Mouse (Mus musculus) ES-E14 (cell line): Measurements from ENCODE around the gene Gm49384. TPM values are rescaled to one million over a fixed set of nuclear protein-coding genes. Genes with fewer than 3 reads are reported as not detected.

Source experiments
- DNase-seq: peaks from one replicate; pipeline ENCODE4 v3.0.0-alpha.2; 2013; ENCODE audit warnings: low read depth, low spot score
- H3K27ac ChIP-seq: 2 replicates; pipeline ENCODE4 v1.5.1; 2012; ENCODE audit warnings: low read depth, mild to moderate bottlenecking, low read length, moderate library complexity, mixed read lengths; ENCODE audit not compliant: poor library complexity, insufficient read depth, severe bottlenecking
- H3K36me3 ChIP-seq: 2 replicates; pipeline ENCODE4 v1.6.1; 2012; ENCODE audit warnings: mild to moderate bottlenecking, low read length, moderate library complexity, mixed read lengths; ENCODE audit not compliant: control insufficient read depth, poor library complexity, insufficient read depth, severe bottlenecking
- H3K4me1 ChIP-seq, 2 experiments: fragments of 150-350 bp in 1 of 2; sonication (generic) in 1 of 2; 2 replicates each; pipeline ENCODE4 v1.6.1; 2012; ENCODE audit warnings: low read length in 2 of 2, mild to moderate bottlenecking in 1 of 2, mixed read lengths in 1 of 2; ENCODE audit not compliant: control insufficient read depth in 2 of 2, insufficient read depth in 2 of 2, poor library complexity in 1 of 2
- H3K4me3 ChIP-seq, 2 experiments: fragments of 150-350 bp in 1 of 2; sonication (generic) in 1 of 2; 2 replicates each; pipeline ENCODE4 v1.5.1; 2012; ENCODE audit warnings: low read length in 2 of 2, low read depth in 1 of 2, mild to moderate bottlenecking in 1 of 2, mixed read lengths in 1 of 2; ENCODE audit not compliant: insufficient read depth in 1 of 2, poor library complexity in 1 of 2, severe bottlenecking in 1 of 2
- H3K9ac ChIP-seq: 2 replicates; pipeline ENCODE4 v1.6.1; 2012; ENCODE audit warnings: low read depth, mild to moderate bottlenecking, low read length, mixed read lengths; ENCODE audit not compliant: poor library complexity, insufficient read depth, severe bottlenecking
- H3K9me3 ChIP-seq: fragments of 150-350 bp; sonication (generic); 2 replicates; pipeline ENCODE4 v1.6.1; 2012; ENCODE audit warnings: low read depth, mild to moderate bottlenecking, low read length; ENCODE audit not compliant: control insufficient read depth, insufficient read depth
- CHD2 ChIP-seq: IDR thresholded peaks from 2 replicates; pipeline ENCODE4 v1.6.1; 2014; ENCODE audit warnings: mild to moderate bottlenecking, low read depth, low read length, inconsistent platforms
- HCFC1 ChIP-seq: IDR thresholded peaks from 2 replicates; pipeline ENCODE4 v1.6.1; 2012; ENCODE audit warnings: low read length, inconsistent platforms, borderline replicate concordance; ENCODE audit not compliant: insufficient read depth
- MAFK ChIP-seq: IDR thresholded peaks from 2 replicates; pipeline ENCODE4 v1.6.1; 2014; ENCODE audit warnings: mild to moderate bottlenecking, low read depth, low read length, inconsistent platforms; ENCODE audit not compliant: insufficient read depth
- ZC3H11A ChIP-seq: IDR thresholded peaks from 2 replicates; pipeline ENCODE4 v1.6.1; 2012; ENCODE audit warnings: low read depth, mild to moderate bottlenecking, inconsistent platforms, low read length, borderline replicate concordance
- ZNF384 ChIP-seq: IDR thresholded peaks from 2 replicates; pipeline ENCODE4 v1.6.1; 2012; ENCODE audit warnings: low read depth, low read length, inconsistent platforms
- in situ Hi-C, 2 experiments: fragments of 600-800 bp; cut with MboI; formaldehyde crosslinking; loops; one replicate each; pipeline ENCODE4 v1.15.1; 2025; ENCODE audit warnings: low sequenced_read_pairs in 2 of 2, inconsistent platforms in 1 of 2; ENCODE audit not compliant: unreplicated experiment in 2 of 2
- total RNA-seq: library from RNA; depleted of rRNA; stranded (reverse); fragments of 300-350 nt; gene quantifications from 2 replicates; pipeline ENCODE4 v1.2.3, GENCODE M21; 2012

The Gm49384 gene
- total RNA-seq, 1 experiment, result 12.1 TPM

DNA sequence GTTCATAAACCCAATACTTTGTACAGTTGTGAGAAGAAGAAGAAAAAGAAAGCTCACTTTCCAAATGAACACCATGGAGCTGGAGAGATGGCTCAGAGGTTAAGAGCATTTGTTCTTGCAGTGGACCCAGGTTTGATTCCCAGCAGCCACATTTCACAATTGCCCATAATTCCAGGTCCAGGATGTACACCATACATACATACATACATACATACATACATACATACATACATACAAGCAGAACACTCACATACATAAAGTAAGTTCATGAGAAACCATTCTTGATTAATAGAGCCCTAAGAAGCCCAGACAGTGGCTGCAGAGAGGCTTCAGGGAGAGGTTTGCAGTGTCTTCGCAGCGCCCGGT, 37.3 kb upstream of the Gm49384 start:
- H3K36me3 ChIP-seq, result no peaks in the 10 kb centered on the region
- no peaks in the 10 kb centered on the region for H3K9me3 ChIP-seq
- no peak for DNase-seq
- no peak for TF ChIP-seq ZNF384
- TF ChIP-seq CHD2, result no peak
- no peak for TF ChIP-seq ZC3H11A
- TF ChIP-seq MAFK, result no peak
- no peak for TF ChIP-seq HCFC1
- H3K4me1 ChIP-seq, result no peaks in the 10 kb centered on the region
- in situ Hi-C loops, result no loop called here
- H3K9ac ChIP-seq, result peak overlapping the region; percentile 83
- H3K27ac ChIP-seq, result no peak overlapping the region
- peak overlapping the region; percentile 64 to 79 for H3K4me3 ChIP-seq

DNA sequence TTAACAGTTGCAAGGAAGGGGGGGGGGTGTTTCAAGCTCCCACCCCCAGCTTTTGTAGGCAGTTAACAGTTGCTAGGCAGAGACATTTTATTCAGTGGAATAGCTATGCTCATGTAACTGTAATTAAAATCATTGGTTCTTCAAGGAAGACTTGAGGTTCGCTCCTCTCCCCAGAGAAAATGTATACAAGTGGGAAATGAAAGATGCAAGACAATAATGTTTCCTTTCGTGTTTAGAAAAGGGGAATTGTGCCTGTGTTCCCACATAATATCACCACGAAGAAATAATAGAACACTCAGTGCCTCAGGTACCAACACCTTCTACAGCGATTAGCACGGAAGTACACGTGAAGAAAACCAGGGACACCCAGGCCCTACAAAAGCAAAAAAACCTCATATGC, 36.8 kb upstream of the Gm49384 start, which contains the start of gene Klhdc1:
TSS of gene Klhdc1 (plus strand) at position 301 of the 400 bp plus-strand sequence.
- no peak within 1 kb of the TSS for H3K27ac ChIP-seq
- no peak for DNase-seq
- H3K4me3 ChIP-seq, result peak within 1 kb of the TSS; percentile 64 to 79
- TF ChIP-seq ZNF384 (no peak), HCFC1 (no peak), CHD2 (no peak), ZC3H11A (no peak), MAFK (no peak)
- H3K9ac ChIP-seq, result peak within 1 kb of the TSS; percentile 83
- in situ Hi-C loops, result no loop called here
- no peaks in the 10 kb centered on the region for H3K9me3 ChIP-seq
- H3K4me1 ChIP-seq, result no peaks in the 10 kb centered on the region
- H3K36me3 ChIP-seq, result no peaks in the 10 kb centered on the region

DNA sequence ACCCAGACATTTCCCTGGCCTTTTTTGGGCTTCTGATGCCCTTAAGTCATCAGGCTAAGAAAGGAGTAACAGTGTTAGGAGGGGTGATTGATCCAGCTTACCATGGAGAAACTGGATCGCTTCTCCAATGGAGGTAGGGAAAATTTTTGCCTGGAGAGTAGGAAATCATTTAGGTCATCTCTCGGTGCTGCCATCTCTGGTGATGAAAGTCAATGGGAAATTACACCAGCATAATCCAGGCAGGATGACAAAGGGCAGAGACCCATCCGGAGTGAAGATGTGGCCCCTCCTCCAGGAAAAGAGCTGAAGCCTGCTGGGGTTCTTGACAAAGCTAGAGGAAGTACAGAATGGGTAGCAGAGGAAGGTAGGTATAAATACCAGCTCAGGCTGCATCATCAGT, 34.2 kb upstream of the Gm49384 start:
- Histone ChIP-seq H3K36me3 (no peaks in the 10 kb centered on the region), H3K9me3 (no peaks in the 10 kb centered on the region), H3K4me3 (no peak overlapping the region), H3K9ac (no peak overlapping the region), H3K27ac (no peak overlapping the region), H3K4me1 (no peaks in the 10 kb centered on the region)
- no peak for DNase-seq
- in situ Hi-C loops, result no loop called here
- TF ChIP-seq HCFC1, result no peak
- TF ChIP-seq CHD2, result no peak
- TF ChIP-seq ZC3H11A, result no peak
- TF ChIP-seq MAFK, result no peak
- no peak for TF ChIP-seq ZNF384

DNA sequence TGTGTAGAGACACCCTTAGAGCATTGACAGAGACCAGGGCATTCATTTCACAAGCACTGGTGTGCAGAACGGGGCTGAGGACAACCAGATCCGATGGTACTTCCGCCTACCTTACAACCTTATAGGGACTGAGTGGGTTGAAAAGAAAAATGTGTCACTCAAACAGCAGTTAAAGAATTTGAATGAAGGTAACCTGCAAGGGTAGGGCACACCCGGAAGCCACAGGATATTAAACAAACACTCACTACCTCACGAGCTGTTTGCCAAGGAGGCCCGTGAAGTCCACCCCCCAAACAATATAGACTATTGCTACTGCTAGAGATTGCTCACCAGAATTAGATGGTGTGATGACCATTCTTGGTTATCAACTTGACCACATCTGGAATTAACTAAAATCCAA, 31.7 kb upstream of the Gm49384 start:
- TF ChIP-seq ZNF384 (no peak), HCFC1 (no peak), MAFK (no peak)
- Histone ChIP-seq H3K4me1 (no peaks in the 10 kb centered on the region), H3K4me3 (no peak overlapping the region), H3K36me3 (no peaks in the 10 kb centered on the region), H3K27ac (no peak overlapping the region), H3K9me3 (no peaks in the 10 kb centered on the region), H3K9ac (no peak overlapping the region)
- DNase-seq, result no peak
- in situ Hi-C loops, result no loop called here

DNA sequence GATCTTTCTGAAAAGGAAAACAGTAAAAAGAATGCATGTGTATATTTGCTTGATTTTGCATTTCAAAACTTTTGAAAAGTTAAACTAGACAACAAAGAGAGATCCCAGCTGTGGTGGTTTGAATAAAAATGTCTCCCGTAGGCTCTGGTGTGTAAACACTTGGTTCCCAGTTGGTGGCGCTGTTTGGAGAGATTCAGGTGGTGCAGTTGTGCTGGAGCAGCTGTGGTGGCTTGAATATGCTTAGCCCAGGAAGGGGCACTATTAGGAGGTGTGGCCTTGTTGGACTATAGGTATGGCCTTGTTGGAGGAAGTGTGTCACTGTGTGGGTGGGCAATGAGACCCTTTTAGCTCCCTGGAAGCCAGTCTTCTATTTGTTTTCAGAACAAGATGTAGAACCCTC, 25.2 kb upstream of the Gm49384 start:
- TF ChIP-seq ZC3H11A (no peak), HCFC1 (no peak), ZNF384 (no peak), MAFK (no peak), CHD2 (no peak)

More for the DNA sequence above, 25.2 kb upstream of the Gm49384 start:
- DNase-seq, result peak; percentile 72
- Histone ChIP-seq H3K36me3 (peaks cover 8% of the 10 kb centered on the region; the same call in 1 of the 2 replicates), H3K27ac (no peak overlapping the region), H3K9ac (no peak overlapping the region), H3K4me3 (no peak overlapping the region), H3K4me1 (peaks cover 1 to 5% of the 10 kb centered on the region in 2 experiments; a peak in 2 of 4 replicates), H3K9me3 (no peaks in the 10 kb centered on the region)
- in situ Hi-C loops, result no loop called here
